Mouse (Mus musculus) lung, postnatal 0 days (tissue): Measurements from ENCODE around the gene Vamp1.

Experiments
- CTCF ChIP-seq: IDR thresholded peaks from 2 replicates; pipeline ENCODE4 v1.5.1; 2016; ENCODE audit warnings: antibody characterized with exemption, mild to moderate bottlenecking
- EP300 ChIP-seq: IDR thresholded peaks from 2 replicates; pipeline ENCODE4 v1.6.1; 2016; ENCODE audit warnings: antibody characterized with exemption, mild to moderate bottlenecking, control low read depth

DNA sequence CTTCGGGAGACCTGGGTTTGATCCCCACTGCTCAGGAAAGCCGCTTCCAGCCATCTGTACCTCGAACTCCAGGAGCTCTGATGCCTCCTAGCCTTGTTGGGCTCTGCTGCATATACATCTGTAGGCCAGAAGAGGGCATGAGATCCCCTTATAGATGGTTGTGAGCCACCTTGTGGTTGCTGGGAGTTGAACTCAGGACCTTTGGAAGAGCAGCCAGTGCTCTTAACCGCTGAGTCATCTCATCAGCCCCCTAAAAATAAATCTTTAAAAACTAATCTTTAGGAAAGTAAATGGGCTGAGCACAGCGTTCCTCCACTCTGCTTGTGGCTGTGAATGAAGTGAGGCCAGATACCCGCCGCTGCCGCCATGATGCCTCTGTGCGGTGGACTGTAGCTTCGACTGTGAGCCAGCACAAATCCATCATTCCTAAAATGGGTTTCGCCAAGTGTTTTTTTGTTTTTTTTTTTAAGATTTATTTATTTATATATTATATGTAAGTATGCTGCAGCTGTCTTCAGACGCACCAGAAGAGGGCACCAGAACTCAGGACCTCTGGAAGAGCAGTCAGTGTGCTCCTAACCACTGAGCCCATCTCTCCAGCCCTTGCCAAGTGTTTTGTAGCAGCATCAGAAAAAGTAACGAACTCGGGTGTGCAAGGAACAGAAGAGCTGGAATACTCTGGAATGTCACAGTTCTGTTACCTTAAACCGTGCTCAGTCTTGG is 59.7 kb downstream of the Vamp1 start:
- TF ChIP-seq EP300 (no peak), CTCF (peak; percentile 84)
